In the genomic region with DNA sequence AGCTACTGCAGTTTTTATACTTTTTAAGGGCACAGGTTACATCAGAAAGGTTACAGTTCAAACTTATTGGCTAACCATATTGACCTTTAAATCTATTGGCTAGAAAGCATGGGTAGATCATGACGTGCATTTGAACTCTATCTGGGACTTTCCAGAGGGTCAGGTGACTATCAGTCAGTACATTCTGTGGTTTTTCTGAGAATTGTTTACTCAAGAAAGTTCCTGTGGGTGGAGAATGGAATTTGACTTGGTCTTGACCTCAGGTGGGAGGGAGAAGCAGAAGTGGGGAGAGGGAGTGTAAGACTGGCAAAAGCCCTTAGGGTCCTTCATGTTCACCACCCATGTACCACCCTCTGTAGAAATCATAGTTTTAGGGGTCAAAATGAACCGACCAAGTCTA, we compare ENCODE assay signal across 15 mouse cellular contexts. TPM values are rescaled to one million over a fixed set of nuclear protein-coding genes. Genes with fewer than 3 reads are reported as not detected.
DNase-seq lines count a peak whose midpoint lies in the region; ATAC-seq and TF ChIP-seq lines count a peak whose summit lies in the region.
"Had no signal": no experiment of that assay in that cellular context is flagged by ENCODE, and none has a peak within 500 bp of the region (broad histone marks: within the 10 kb centered on the region; RNA-seq: fewer than 3 reads in every experiment).

No protein-coding gene starts in this region.

- no peaks in the 10 kb centered on the region for H3K27me3 ChIP-seq in midbrain, embryonic 11.5 days (ENCODE audit: control insufficient read depth, insufficient read depth, low read length)
- H3K27me3 ChIP-seq in midbrain, embryonic 15.5 days (replicated peaks), result no peaks in the 10 kb centered on the region
- no peaks in the 10 kb centered on the region for H3K27me3 ChIP-seq in E14TG2a.4 (ENCODE audit: insufficient read depth, low read length)
- H3K27me3 ChIP-seq: embryonic facial prominence, embryonic 12.5 days; hindbrain, embryonic 13.5 days; limb, embryonic 12.5 days had no signal

- H3K4me3 ChIP-seq in midbrain, embryonic 11.5 days (ENCODE audit: low read depth, low read length), result no peak overlapping the region
- no peak overlapping the region for H3K4me3 ChIP-seq in midbrain, embryonic 15.5 days
- peak overlapping the region; percentile 89 for H3K4me3 ChIP-seq in E14TG2a.4 (replicated peaks; ENCODE audit: low read length)
- H3K4me3 ChIP-seq: embryonic facial prominence, embryonic 12.5 days; hindbrain, embryonic 13.5 days; limb, embryonic 12.5 days had no signal

- no peaks in the 10 kb centered on the region; the same call in 1 of the 2 replicates for H3K9me3 ChIP-seq in midbrain, embryonic 11.5 days (ENCODE audit: control insufficient read depth, low read length)
- 0 out of 2 replicates have a peak, but pooled peaks cover 3% of the 10 kb centered on the region for H3K9me3 ChIP-seq in midbrain, embryonic 15.5 days
- H3K9me3 ChIP-seq in E14TG2a.4 (ENCODE audit: low read length), result peaks cover 22% of the 10 kb centered on the region
- H3K9me3 ChIP-seq: embryonic facial prominence, embryonic 12.5 days; hindbrain, embryonic 13.5 days; limb, embryonic 12.5 days had no signal

- H3K4me1 ChIP-seq in midbrain, embryonic 11.5 days (ENCODE audit: control insufficient read depth, insufficient read depth, low read length), result peaks cover 10% of the 10 kb centered on the region; the same call in 1 of the 2 replicates
- peaks cover 20% of the 10 kb centered on the region for H3K4me1 ChIP-seq in midbrain, embryonic 15.5 days
- peaks cover 43% of the 10 kb centered on the region for H3K4me1 ChIP-seq in E14TG2a.4 (replicated peaks; ENCODE audit: low read depth, low read length)

- 76% methylated on average over 2 of the region's 2 CpGs for WGBS in midbrain, embryonic 11.5 days
- 88% methylated on average over 2 of the region's 2 CpGs for WGBS in midbrain, embryonic 15.5 days

- peak; percentile 4 for DNase-seq in midbrain, embryonic 11.5 days (ENCODE audit: low spot score, missing footprints)
- peak; percentile 53 for DNase-seq in c-Kit-positive CD71-positive TER-119-positive erythroid progenitor cells, embryonic 14.5 days (ENCODE audit: low spot score)
- no peak for DNase-seq in right cerebral cortex, postnatal 36 days (ENCODE audit: low spot score in 2 of 2)
- no peak for DNase-seq in retina, postnatal 1 day
- DNase-seq in right cerebral cortex, adult 2 months (ENCODE audit: low spot score in 2 of 2), result no peak
- DNase-seq: adrenal gland, postnatal 14 days; cerebellum, postnatal 36 days; kidney, postnatal 36 days; thymus, postnatal 14 days had no signal

- TF ChIP-seq CTCF in E14TG2a.4 (conservative IDR thresholded peaks at IDR 0.05; ENCODE audit: low read length), result no peak

- ATAC-seq in midbrain, embryonic 11.5 days (ENCODE audit: low FRiP score), result no peak
- ATAC-seq in midbrain, embryonic 15.5 days (replicated peaks), result no peak
- ATAC-seq: intestine, postnatal 0 days had no signal

- no peaks in the 10 kb centered on the region for H3K36me3 ChIP-seq in midbrain, embryonic 11.5 days (ENCODE audit: control insufficient read depth, insufficient read depth, low read length)
- H3K36me3 ChIP-seq in midbrain, embryonic 15.5 days (replicated peaks), result 0 out of 2 replicates have a peak, but pooled peaks cover 4% of the 10 kb centered on the region
- peaks cover 25% of the 10 kb centered on the region for H3K36me3 ChIP-seq in E14TG2a.4 (ENCODE audit: insufficient read depth, low read length)

- no peak overlapping the region for H3K9ac ChIP-seq in midbrain, embryonic 11.5 days (ENCODE audit: low read length)
- no peak overlapping the region for H3K9ac ChIP-seq in midbrain, embryonic 15.5 days
- H3K9ac ChIP-seq: embryonic facial prominence, embryonic 12.5 days; hindbrain, embryonic 13.5 days; limb, embryonic 12.5 days had no signal

- no peak overlapping the region for H3K4me2 ChIP-seq in midbrain, embryonic 11.5 days
- H3K4me2 ChIP-seq in midbrain, embryonic 15.5 days, result no peak overlapping the region
- H3K4me2 ChIP-seq: embryonic facial prominence, embryonic 12.5 days; hindbrain, embryonic 13.5 days; limb, embryonic 12.5 days had no signal

- no peak overlapping the region for H3K27ac ChIP-seq in midbrain, embryonic 11.5 days (ENCODE audit: low read depth, low read length)
- no peak overlapping the region for H3K27ac ChIP-seq in midbrain, embryonic 15.5 days
- H3K27ac ChIP-seq: embryonic facial prominence, embryonic 12.5 days; hindbrain, embryonic 13.5 days; limb, embryonic 12.5 days had no signal

RNA-seq across cellular contexts. Expression of gene Resf1, which starts 1.4 kb away (rescaled TPM):
- 42.0 and 44.5 TPM in 2 replicates for polyA plus RNA-seq in midbrain, embryonic 11.5 days (2014; fragmentation: Nextera tagmentation; extraction: Ambion mirVana)
- polyA plus RNA-seq in midbrain, embryonic 15.5 days (2015; fragmentation: Nextera tagmentation; extraction: Ambion mirVana), result 32.2 and 34.8 TPM in 2 replicates

Comparison
In these comparisons a context has a peak if more than half of its experiments do, and no peak if none do; other contexts are left out.
1. DNase-seq: peak in midbrain, embryonic 11.5 days (single experiment) and c-Kit-positive CD71-positive TER-119-positive erythroid progenitor cells, embryonic 14.5 days (single experiment); none in right cerebral cortex, postnatal 36 days (0 of 2), retina, postnatal 1 day (single experiment) and right cerebral cortex, adult 2 months (0 of 2).